Mouse (Mus musculus) adrenal gland, postnatal 10 days (tissue): ENCODE results near the gene Hoxb6. TPM values are rescaled to one million over a fixed set of nuclear protein-coding genes. Genes with fewer than 3 reads are reported as not detected.

Experiments used
- DNase-seq: peaks from one replicate; pipeline ENCODE4 v3.0.0; 2021; ENCODE audit warnings: mixed read lengths
- total RNA-seq, 2 experiments: library from RNA; stranded (reverse); gene quantifications; 2 replicates each; pipeline ENCODE4 v1.2.3; 2021

Hoxb6 gene
- total RNA-seq, 2 experiments from 2014 or later: 23.6 to 29.8 TPM

- peak; percentile 84 for DNase-seq
Observed at GRCm38 (mm10) chr11:96284774-96285734, 7.2 kb upstream of the Hoxb6 start.

- DNase-seq: peak; percentile 90
Observed at GRCm38 (mm10) chr11:96285771-96286738, 6.2 kb upstream of the Hoxb6 start, which contains the start of gene Hoxb7. Hoxb7 (plus strand) TSS chr11:96286623.

- peak; percentile 69 for DNase-seq
Observed at GRCm38 (mm10) chr11:96286739-96287385, 5.4 kb upstream of the Hoxb6 start.

GRCm38 (mm10) chr11:96287411-96287810 lies 4.9 kb upstream of the Hoxb6 start:
- DNase-seq: no peak

GRCm38 (mm10) chr11:96288455-96289221 lies 3.6 kb upstream of the Hoxb6 start:
- DNase-seq: no peak

GRCm38 (mm10) chr11:96289293-96289692 lies 3.0 kb upstream of the Hoxb6 start:
- DNase-seq: no peak

GRCm38 (mm10) chr11:96289837-96290236 lies 2.4 kb upstream of the Hoxb6 start:
- DNase-seq: no peak

- DNase-seq: no peak
Observed at GRCm38 (mm10) chr11:96290705-96291355, 1.4 kb upstream of the Hoxb6 start.

- DNase-seq: no peak
Observed at GRCm38 (mm10) chr11:96292565-96293301, 457 bp downstream of the Hoxb6 start.

GRCm38 (mm10) chr11:96293302-96293921 lies 1.1 kb downstream of the Hoxb6 start:
- DNase-seq: no peak

- peak; percentile 91 for DNase-seq
Observed at GRCm38 (mm10) chr11:96294245-96295091, 2.2 kb downstream of the Hoxb6 start.

GRCm38 (mm10) chr11:96295092-96295835 lies 3.0 kb downstream of the Hoxb6 start:
- DNase-seq: no peak

GRCm38 (mm10) chr11:96296997-96297396 lies 4.7 kb downstream of the Hoxb6 start:
- no peak for DNase-seq

- DNase-seq: no peak
Observed at GRCm38 (mm10) chr11:96297428-96297827, 5.2 kb downstream of the Hoxb6 start.

- DNase-seq: no peak
Observed at GRCm38 (mm10) chr11:96297968-96298635, 5.8 kb downstream of the Hoxb6 start.

GRCm38 (mm10) chr11:96298895-96299667 lies 6.8 kb downstream of the Hoxb6 start:
- DNase-seq: peak; percentile 87
